Mouse (Mus musculus): ENCODE measurements around the gene Nos3. TPM values are rescaled to one million over a fixed set of nuclear protein-coding genes. Genes with fewer than 3 reads are reported as not detected.

Gene Nos3
- polyA plus RNA-seq, 2 experiments, result 1.3 to 1.5 TPM

GRCm38 (mm10) chr5:24389011-24389657, 24.5 kb downstream of the Nos3 start:
- no peak for TF ChIP-seq CTCF (IDR thresholded peaks at IDR 0.05; ENCODE audit: low read depth)
- TF ChIP-seq EP300 (IDR thresholded peaks at IDR 0.05; ENCODE audit: low read depth), result no peak
- no peak overlapping the region for H3K4me3 ChIP-seq (ENCODE audit: insufficient read depth in 1 of 2, low read depth in 2 of 2, low read length in 2 of 2)
- peaks cover 25% of the 10 kb centered on the region for H3K27me3 ChIP-seq (ENCODE audit: control insufficient read depth, insufficient read depth, low read length)
- no peak overlapping the region for H3K27ac ChIP-seq
- no peak for ATAC-seq (ENCODE audit: insufficient read depth)
- no peak overlapping the region for H3K9ac ChIP-seq (replicated peaks)
- WGBS (ENCODE audit: insufficient replicate concordance), result 46% methylated on average over 6 of the region's 7 CpGs
- no peaks in the 10 kb centered on the region for H3K9me3 ChIP-seq (ENCODE audit: control insufficient read depth, low read length)
- H3K4me2 ChIP-seq (ENCODE audit: low read depth), result peak overlapping the region; percentile 14; the same call in 1 of the 2 replicates
- peaks cover 5 to 21% of the 10 kb centered on the region in 2 experiments; a peak in 3 of 4 replicates for H3K4me1 ChIP-seq (replicated peaks; ENCODE audit: control insufficient read depth in 2 of 2, insufficient read depth in 2 of 2, low read length in 1 of 2)
- no peak for DNase-seq (ENCODE audit: low read depth in 3 of 3, low spot score in 3 of 3)
- no peaks in the 10 kb centered on the region for H3K36me3 ChIP-seq (replicated peaks; ENCODE audit: control insufficient read depth, insufficient read depth, low read depth)

- Histone ChIP-seq H3K27me3 (ENCODE audit: control insufficient read depth, insufficient read depth, low read length) (peaks cover 25% of the 10 kb centered on the region), H3K4me2 (ENCODE audit: low read depth) (peak overlapping the region; percentile 14), H3K4me1 (replicated peaks; ENCODE audit: control insufficient read depth in 2 of 2, insufficient read depth in 2 of 2, low read length in 1 of 2) (peaks cover 5 to 18% of the 10 kb centered on the region in 2 experiments; a peak in 3 of 4 replicates), H3K27ac (no peak overlapping the region), H3K9me3 (ENCODE audit: control insufficient read depth, low read length) (no peaks in the 10 kb centered on the region), H3K9ac (replicated peaks) (no peak overlapping the region), H3K4me3 (ENCODE audit: insufficient read depth in 1 of 2, low read depth in 2 of 2, low read length in 2 of 2) (no peak overlapping the region), H3K36me3 (replicated peaks; ENCODE audit: control insufficient read depth, insufficient read depth, low read depth) (no peaks in the 10 kb centered on the region)
- whole genome bisulfite sequencing (ENCODE audit: insufficient replicate concordance), result 63% methylated on average over 4 of the region's 4 CpGs
- DNase-seq (ENCODE audit: low read depth in 3 of 3, low spot score in 3 of 3) (no peak), ATAC-seq (ENCODE audit: insufficient read depth) (no peak)
- no peak for TF ChIP-seq EP300 (IDR thresholded peaks at IDR 0.05; ENCODE audit: low read depth)
- no peak for TF ChIP-seq CTCF (IDR thresholded peaks at IDR 0.05; ENCODE audit: low read depth)
These were observed 25.0 kb downstream of the Nos3 start for GRCm38 (mm10) chr5:24389658-24390020.

GRCm38 (mm10) chr5:24391864-24392263, 27.3 kb downstream of the Nos3 start, which contains the start of gene Atg9b:
Gene Atg9b (minus strand): TSS chr5:24392143.
- Histone ChIP-seq H3K9ac (replicated peaks) (no peak within 1 kb of the TSS), H3K9me3 (ENCODE audit: control insufficient read depth, low read length) (no peaks in the 10 kb centered on the region), H3K36me3 (replicated peaks; ENCODE audit: control insufficient read depth, insufficient read depth, low read depth) (no peaks in the 10 kb centered on the region), H3K27ac (no peak within 1 kb of the TSS), H3K4me2 (ENCODE audit: low read depth) (no peak within 1 kb of the TSS), H3K4me3 (ENCODE audit: insufficient read depth in 1 of 2, low read depth in 2 of 2, low read length in 2 of 2) (no peak within 1 kb of the TSS), H3K4me1 (replicated peaks; ENCODE audit: control insufficient read depth in 2 of 2, insufficient read depth in 2 of 2, low read length in 1 of 2) (peaks cover 12 to 20% of the 10 kb centered on the region in 2 experiments; a peak in 3 of 4 replicates), H3K27me3 (ENCODE audit: control insufficient read depth, insufficient read depth, low read length) (peaks cover 18% of the 10 kb centered on the region)
- TF ChIP-seq CTCF (IDR thresholded peaks at IDR 0.05; ENCODE audit: low read depth) (no peak), EP300 (IDR thresholded peaks at IDR 0.05; ENCODE audit: low read depth) (no peak)
- ATAC-seq (ENCODE audit: insufficient read depth), result no peak
- no peak for DNase-seq (ENCODE audit: low read depth in 3 of 3, low spot score in 3 of 3)
- 82% methylated on average over 7 of the region's 7 CpGs for WGBS (ENCODE audit: insufficient replicate concordance)

GRCm38 (mm10) chr5:24392724-24393123, 28.1 kb downstream of the Nos3 start:
- ATAC-seq (ENCODE audit: insufficient read depth), result no peak
- H3K4me2 ChIP-seq (ENCODE audit: low read depth), result no peak overlapping the region
- no peak overlapping the region for H3K9ac ChIP-seq (replicated peaks)
- no peaks in the 10 kb centered on the region for H3K9me3 ChIP-seq (ENCODE audit: control insufficient read depth, low read length)
- H3K27ac ChIP-seq, result no peak overlapping the region
- no peak for DNase-seq (ENCODE audit: low read depth in 3 of 3, low spot score in 3 of 3)
- TF ChIP-seq CTCF (IDR thresholded peaks at IDR 0.05; ENCODE audit: low read depth), result no peak
- no peak for TF ChIP-seq EP300 (IDR thresholded peaks at IDR 0.05; ENCODE audit: low read depth)
- 66% methylated on average over 7 of the region's 7 CpGs for WGBS (ENCODE audit: insufficient replicate concordance)
- H3K27me3 ChIP-seq (ENCODE audit: control insufficient read depth, insufficient read depth, low read length), result peaks cover 10% of the 10 kb centered on the region
- no peak overlapping the region for H3K4me3 ChIP-seq (ENCODE audit: insufficient read depth in 1 of 2, low read depth in 2 of 2, low read length in 2 of 2)
- no peaks in the 10 kb centered on the region for H3K36me3 ChIP-seq (replicated peaks; ENCODE audit: control insufficient read depth, insufficient read depth, low read depth)
- peaks cover 12 to 20% of the 10 kb centered on the region in 2 experiments; a peak in 3 of 4 replicates for H3K4me1 ChIP-seq (replicated peaks; ENCODE audit: control insufficient read depth in 2 of 2, insufficient read depth in 2 of 2, low read length in 1 of 2)

GRCm38 (mm10) chr5:24393392-24393997, 28.9 kb downstream of the Nos3 start, which contains the start of gene Abcb8:
Gene Abcb8 (plus strand): TSS chr5:24393663.
- peaks cover 2% of the 10 kb centered on the region for H3K27me3 ChIP-seq (ENCODE audit: control insufficient read depth, insufficient read depth, low read length)
- peak; percentile 68 to 81 (median 71) for DNase-seq (ENCODE audit: low read depth in 3 of 3, low spot score in 3 of 3)
- H3K9ac ChIP-seq (replicated peaks), result peak within 1 kb of the TSS; percentile 70
- ATAC-seq (ENCODE audit: insufficient read depth), result no peak
- H3K9me3 ChIP-seq (ENCODE audit: control insufficient read depth, low read length), result no peaks in the 10 kb centered on the region
- H3K4me1 ChIP-seq (replicated peaks; ENCODE audit: control insufficient read depth in 2 of 2, insufficient read depth in 2 of 2, low read length in 1 of 2), result peaks cover 12 to 20% of the 10 kb centered on the region in 2 experiments; a peak in 3 of 4 replicates
- peak within 1 kb of the TSS; percentile 75 to 94 for H3K4me3 ChIP-seq (ENCODE audit: insufficient read depth in 1 of 2, low read depth in 2 of 2, low read length in 2 of 2)
- peak within 1 kb of the TSS; percentile 80 for H3K27ac ChIP-seq
- TF ChIP-seq CTCF (IDR thresholded peaks at IDR 0.05; ENCODE audit: low read depth) (peak; percentile 98), EP300 (IDR thresholded peaks at IDR 0.05; ENCODE audit: low read depth) (no peak)
- H3K4me2 ChIP-seq (ENCODE audit: low read depth), result peak within 1 kb of the TSS; percentile 69
- WGBS (ENCODE audit: insufficient replicate concordance), result 6% methylated on average over 7 of the region's 7 CpGs
- no peaks in the 10 kb centered on the region for H3K36me3 ChIP-seq (replicated peaks; ENCODE audit: control insufficient read depth, insufficient read depth, low read depth)
